Mouse (Mus musculus): ENCODE data around the gene Olfr1057. TPM values are rescaled to one million over a fixed set of nuclear protein-coding genes. Genes with fewer than 3 reads are reported as not detected.
"Not testable (repeated sequence)": the region's sequence is repeated elsewhere in the genome, so short reads cannot be mapped to it uniquely, and the experiment has no call there.

The Olfr1057 gene
- not detected in 2 replicates for polyA plus RNA-seq (2012)

- TF ChIP-seq GATA1 (IDR thresholded peaks at IDR 0.05; ENCODE audit: low read length): no peak
These were observed at the start of gene Olfr1057 for GRCm38 (mm10) chr2:86378293-86378692. TSS of gene Olfr1057 (minus strand) at chr2:86378393.

- not testable (repeated sequence) for TF ChIP-seq GATA1 (IDR thresholded peaks at IDR 0.05; ENCODE audit: low read length)
These were observed 48.5 kb upstream of the Olfr1057 start, which contains the start of gene Olfr1062 for GRCm38 (mm10) chr2:86426649-86427048. TSS of gene Olfr1062 (minus strand) at chr2:86426749.

- no peak for TF ChIP-seq GATA1 (IDR thresholded peaks at IDR 0.05; ENCODE audit: low read length)
These were observed 35.8 kb upstream of the Olfr1057 start, which contains the start of gene Olfr1061 for GRCm38 (mm10) chr2:86413950-86414349. TSS of gene Olfr1061 (minus strand) at chr2:86414050.

- no peak for TF ChIP-seq GATA1 (IDR thresholded peaks at IDR 0.05; ENCODE audit: low read length)
These were observed 16.9 kb upstream of the Olfr1057 start for GRCm38 (mm10) chr2:86395114-86395513.

GRCm38 (mm10) chr2:86388461-86388860 is 10.3 kb upstream of the Olfr1057 start, which contains the start of gene Olfr1058:
TSS of gene Olfr1058 (minus strand) at chr2:86388561.
- TF ChIP-seq GATA1 (IDR thresholded peaks at IDR 0.05; ENCODE audit: low read length): not testable (repeated sequence)

DNA sequence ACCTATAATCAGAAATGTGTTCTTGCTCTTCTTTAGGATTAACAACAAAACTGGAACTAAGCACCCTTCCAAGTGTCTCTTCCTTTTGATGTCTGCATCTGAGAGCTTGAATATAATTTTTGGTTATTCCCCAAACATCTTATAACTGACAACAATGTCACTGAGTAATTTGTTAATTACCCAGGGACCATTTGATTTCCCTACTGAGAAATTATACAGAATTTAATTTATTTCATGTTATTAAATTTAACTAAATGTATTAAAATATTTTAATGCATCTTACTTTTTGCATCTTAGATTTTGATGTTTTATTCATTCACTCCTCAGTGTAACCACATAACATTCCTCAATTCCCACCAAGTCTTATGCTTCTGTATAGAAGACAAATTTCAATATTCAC is 15.8 kb downstream of the Olfr1057 start, which contains the start of gene Olfr1056:
Gene Olfr1056, minus strand, starts transcription at position 101 of the 400 bp plus-strand sequence.
- TF ChIP-seq GATA1 (IDR thresholded peaks at IDR 0.05; ENCODE audit: low read length): no peak

DNA sequence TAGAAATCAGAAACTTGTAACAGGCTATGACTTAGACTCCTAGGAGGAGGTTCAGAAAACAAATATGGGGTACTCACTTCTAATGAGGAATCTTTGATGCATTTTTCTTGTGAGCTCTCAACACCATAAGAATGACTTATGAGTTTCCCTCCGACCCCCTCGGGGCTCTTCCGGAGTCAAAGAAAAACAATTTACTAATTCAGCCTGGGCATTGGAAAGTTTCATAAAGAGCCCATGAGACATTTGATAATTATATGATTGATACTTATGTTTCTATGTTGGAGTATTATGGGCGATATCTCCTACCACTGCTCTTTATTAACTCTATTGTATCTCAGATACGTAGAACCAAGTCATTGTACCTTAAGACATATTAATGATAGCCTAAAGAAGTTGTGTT is 28.0 kb downstream of the Olfr1057 start, which contains the start of gene Olfr1055:
Gene Olfr1055, minus strand, starts transcription at position 101 of the 400 bp plus-strand sequence.
- TF ChIP-seq GATA1 (IDR thresholded peaks at IDR 0.05; ENCODE audit: low read length): no peak

GRCm38 (mm10) chr2:86335333-86335732 is 42.9 kb downstream of the Olfr1057 start, which contains the start of gene Olfr1054:
TSS of gene Olfr1054 (minus strand) at chr2:86335433.
- no peak for TF ChIP-seq GATA1 (IDR thresholded peaks at IDR 0.05; ENCODE audit: low read length)

Other genes starting within 250 kb of the Olfr1057 start
- not detected in 2 replicates for gene Olfr1039, start 242.5 kb downstream of the Olfr1057 start, polyA plus RNA-seq (2012)
- gene Olfr1040, start 231.7 kb downstream of the Olfr1057 start, polyA plus RNA-seq (2012): not detected in 2 replicates
- gene Olfr1042, start 216.6 kb downstream of the Olfr1057 start, polyA plus RNA-seq (2012): not detected in 2 replicates
- not detected in 2 replicates for gene Olfr1043, start 210.9 kb downstream of the Olfr1057 start, polyA plus RNA-seq (2012)
- gene Olfr1044, start 200.6 kb downstream of the Olfr1057 start, polyA plus RNA-seq (2012): not detected in 2 replicates
- not detected in 2 replicates for gene Olfr52, start 192.7 kb downstream of the Olfr1057 start, polyA plus RNA-seq (2012)
- not detected in 2 replicates for gene Olfr1045, start 175.4 kb downstream of the Olfr1057 start, polyA plus RNA-seq (2012)
- not detected in 2 replicates for gene Olfr1046, start 159.1 kb downstream of the Olfr1057 start, polyA plus RNA-seq (2012)
- gene Olfr1047, start 147.0 kb downstream of the Olfr1057 start, polyA plus RNA-seq (2012): not detected in 2 replicates
- not detected in 2 replicates for gene Olfr1048, start 138.1 kb downstream of the Olfr1057 start, polyA plus RNA-seq (2012)
- not detected in 2 replicates for gene Olfr1049, start 120.1 kb downstream of the Olfr1057 start, polyA plus RNA-seq (2012)
- not detected in 2 replicates for gene Olfr1051, start 99.3 kb downstream of the Olfr1057 start, polyA plus RNA-seq (2012)
- gene Olfr1052, start 85.9 kb downstream of the Olfr1057 start, polyA plus RNA-seq (2012): not detected in 2 replicates
- gene Olfr1053, start 63.1 kb downstream of the Olfr1057 start, polyA plus RNA-seq (2012): not detected in 2 replicates
- not detected in 2 replicates for gene Olfr1054, start 43.0 kb downstream of the Olfr1057 start, polyA plus RNA-seq (2012)
- gene Olfr1055, start 28.1 kb downstream of the Olfr1057 start, polyA plus RNA-seq (2012): not detected in 2 replicates
- not detected in 2 replicates for gene Olfr1056, start 15.9 kb downstream of the Olfr1057 start, polyA plus RNA-seq (2012)
- not detected in 2 replicates for gene Olfr1058, start 10.2 kb upstream of the Olfr1057 start, polyA plus RNA-seq (2012)
- not detected in 2 replicates for gene Olfr1061, start 35.7 kb upstream of the Olfr1057 start, polyA plus RNA-seq (2012)
- not detected in 2 replicates for gene Olfr1062, start 48.4 kb upstream of the Olfr1057 start, polyA plus RNA-seq (2012)
- gene Olfr1065, start 72.2 kb upstream of the Olfr1057 start, polyA plus RNA-seq (2012): not detected in 2 replicates
- gene Olfr1066, start 77.9 kb upstream of the Olfr1057 start, polyA plus RNA-seq (2012): not detected in 2 replicates
- not detected in 2 replicates for gene Olfr228, start 109.0 kb upstream of the Olfr1057 start, polyA plus RNA-seq (2012)
- not detected in 2 replicates for gene Olfr1076, start 130.1 kb upstream of the Olfr1057 start, polyA plus RNA-seq (2012)
- not detected in 2 replicates for gene Olfr1079, start 164.1 kb upstream of the Olfr1057 start, polyA plus RNA-seq (2012)
- not detected in 2 replicates for gene Olfr1080, start 179.8 kb upstream of the Olfr1057 start, polyA plus RNA-seq (2012)
- gene Olfr1082, start 220.6 kb upstream of the Olfr1057 start, polyA plus RNA-seq (2012): not detected in 2 replicates

Data from G1E-ER4 (cell line).